Mouse (Mus musculus) spleen, postnatal 14 days (tissue): ENCODE data around the gene Cdc27.
"Not testable (repeated sequence)": the region's sequence is repeated elsewhere in the genome, so short reads cannot be mapped to it uniquely, and the experiment has no call there.

Experiments used
- DNase-seq, 2 experiments: peaks; one replicate each; pipeline ENCODE4 v3.0.0; 2021 to 2022; ENCODE audit warnings: low spot score in 2 of 2

Cdc27 gene

GRCm38 (mm10) chr11:104570515-104570914, 20.1 kb upstream of the Cdc27 start:
- not testable (repeated sequence) for DNase-seq

GRCm38 (mm10) chr11:104568326-104568725, 17.9 kb upstream of the Cdc27 start:
- DNase-seq: no peak

- DNase-seq: no peak
Measured at GRCm38 (mm10) chr11:104567736-104568135, 17.3 kb upstream of the Cdc27 start.

- no peak for DNase-seq
Measured at GRCm38 (mm10) chr11:104566796-104567195, 16.4 kb upstream of the Cdc27 start.

- DNase-seq: no peak
Measured at GRCm38 (mm10) chr11:104566097-104566496, 15.7 kb upstream of the Cdc27 start.

GRCm38 (mm10) chr11:104565172-104565571, 14.8 kb upstream of the Cdc27 start:
- no peak for DNase-seq

- DNase-seq: no peak
Measured at GRCm38 (mm10) chr11:104563496-104563895, 13.1 kb upstream of the Cdc27 start.

GRCm38 (mm10) chr11:104560971-104561370, 10.6 kb upstream of the Cdc27 start:
- no peak for DNase-seq

GRCm38 (mm10) chr11:104558651-104559403, 8.4 kb upstream of the Cdc27 start:
- no peak for DNase-seq

GRCm38 (mm10) chr11:104558065-104558464, 7.6 kb upstream of the Cdc27 start:
- no peak for DNase-seq

- DNase-seq: peak in 1 of 2 experiments; percentile 60
Measured at GRCm38 (mm10) chr11:104549438-104550405, 698 bp downstream of the Cdc27 start.

GRCm38 (mm10) chr11:104547502-104547901, 2.9 kb downstream of the Cdc27 start:
- no peak for DNase-seq

- no peak for DNase-seq
Measured at GRCm38 (mm10) chr11:104544507-104544906, 5.9 kb downstream of the Cdc27 start.

GRCm38 (mm10) chr11:104543337-104543736, 7.1 kb downstream of the Cdc27 start:
- not testable (repeated sequence) for DNase-seq

- no peak for DNase-seq
Measured at GRCm38 (mm10) chr11:104539811-104540210, 10.6 kb downstream of the Cdc27 start.

- no peak for DNase-seq
Measured at GRCm38 (mm10) chr11:104537945-104538555, 12.4 kb downstream of the Cdc27 start.

- no peak for DNase-seq
Measured at GRCm38 (mm10) chr11:104536843-104537242, 13.6 kb downstream of the Cdc27 start.

GRCm38 (mm10) chr11:104525935-104526334, 24.5 kb downstream of the Cdc27 start:
- DNase-seq: no peak

GRCm38 (mm10) chr11:104512436-104512835, 38.0 kb downstream of the Cdc27 start:
- no peak for DNase-seq

GRCm38 (mm10) chr11:104510606-104511005, 39.8 kb downstream of the Cdc27 start:
- peak in 1 of 2 experiments; percentile 18 for DNase-seq

GRCm38 (mm10) chr11:104508455-104508854, 42.0 kb downstream of the Cdc27 start:
- no peak for DNase-seq

- DNase-seq: no peak
Measured at GRCm38 (mm10) chr11:104488292-104488691, 62.1 kb downstream of the Cdc27 start.
